Mouse (Mus musculus): ENCODE measurements around the gene Ceacam16. TPM values are rescaled to one million over a fixed set of nuclear protein-coding genes. Genes with fewer than 3 reads are reported as not detected.

Ceacam16 gene
- polyA plus RNA-seq, 1 experiment = 0.37 TPM

DNA sequence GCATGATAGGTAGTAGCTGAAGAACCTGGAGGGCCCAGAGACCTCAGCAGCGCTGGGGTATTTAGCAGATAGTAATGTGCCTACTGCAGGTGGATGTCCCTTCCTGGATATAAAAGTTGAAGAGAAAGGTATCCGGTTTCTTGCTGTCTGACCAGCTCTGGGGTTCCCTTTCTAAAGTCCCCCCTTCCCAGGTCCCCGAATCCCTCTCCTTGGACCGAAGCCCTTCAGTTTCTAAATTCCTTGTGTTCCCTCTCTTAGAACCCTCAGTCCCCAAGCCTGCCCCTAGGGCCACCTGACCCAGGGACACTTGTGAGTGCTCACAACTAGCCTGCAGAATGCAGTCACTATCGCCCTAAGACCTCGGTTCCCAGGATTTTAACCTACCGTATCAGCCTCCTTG is 39.5 kb downstream of the Ceacam16 start:
- Histone ChIP-seq H3K27me3 (ENCODE audit: control insufficient read depth, insufficient read depth, low read length) (no peaks in the 10 kb centered on the region; the same call in 1 of the 2 replicates), H3K4me3 (ENCODE audit: control insufficient read depth, low read depth, low read length) (no peak overlapping the region), H3K27ac (ENCODE audit: control insufficient read depth, insufficient read depth, low read depth, low read length) (no peak overlapping the region), H3K4me1 (ENCODE audit: control insufficient read depth, insufficient read depth, low read length) (peaks cover 29% of the 10 kb centered on the region), H3K36me3 (ENCODE audit: control insufficient read depth, insufficient read depth, low read length) (no peaks in the 10 kb centered on the region)
- TF ChIP-seq POLR2A (IDR thresholded peaks at IDR 0.05; ENCODE audit: control insufficient read depth, low read depth, low read length) (no peak), CTCF (IDR thresholded peaks at IDR 0.05; ENCODE audit: control insufficient read depth, insufficient read depth, insufficient replicate concordance, low read depth, low read length) (no peak)

DNA sequence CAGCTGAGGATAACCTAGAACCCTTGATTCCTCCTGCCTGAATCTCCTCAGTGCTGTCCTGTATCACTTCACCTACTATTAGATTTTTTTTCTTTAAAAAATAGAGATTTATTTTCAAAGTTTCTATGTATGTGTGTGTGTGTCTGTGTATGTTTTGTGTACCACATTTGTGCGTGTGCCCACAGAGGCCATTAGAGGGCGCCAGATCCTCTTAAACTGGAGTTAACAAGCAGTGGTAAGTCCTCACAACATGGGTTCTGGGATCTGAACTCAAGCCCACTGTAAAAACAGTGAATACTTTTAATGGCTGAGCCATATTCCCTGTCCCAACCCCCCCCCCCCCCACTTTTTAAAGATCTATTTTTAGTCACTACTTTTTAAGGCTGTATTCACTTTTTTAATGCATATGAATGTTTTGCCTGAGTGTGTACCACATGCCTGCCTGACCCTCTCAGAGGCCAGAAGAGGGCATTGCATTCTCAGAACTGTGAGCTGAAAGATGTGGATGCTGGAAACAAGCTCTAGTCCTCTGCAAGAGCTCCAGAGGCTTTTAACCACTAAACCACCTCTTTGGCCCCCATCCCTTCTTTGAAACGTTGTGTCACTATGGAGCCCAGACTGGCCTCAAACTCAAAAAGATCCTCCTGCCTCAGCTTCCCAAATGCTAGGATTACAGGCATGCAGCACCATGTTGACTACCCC is 40.6 kb downstream of the Ceacam16 start:
- Histone ChIP-seq H3K27me3 (ENCODE audit: control insufficient read depth, insufficient read depth, low read length) (no peaks in the 10 kb centered on the region; the same call in 1 of the 2 replicates), H3K4me1 (ENCODE audit: control insufficient read depth, insufficient read depth, low read length) (peaks cover 40% of the 10 kb centered on the region), H3K4me3 (ENCODE audit: control insufficient read depth, low read depth, low read length) (no peak overlapping the region), H3K36me3 (ENCODE audit: control insufficient read depth, insufficient read depth, low read length) (no peaks in the 10 kb centered on the region), H3K27ac (ENCODE audit: control insufficient read depth, insufficient read depth, low read depth, low read length) (no peak overlapping the region)
- TF ChIP-seq CTCF (IDR thresholded peaks at IDR 0.05; ENCODE audit: control insufficient read depth, insufficient read depth, insufficient replicate concordance, low read depth, low read length) (no peak), POLR2A (IDR thresholded peaks at IDR 0.05; ENCODE audit: control insufficient read depth, low read depth, low read length) (no peak)

DNA sequence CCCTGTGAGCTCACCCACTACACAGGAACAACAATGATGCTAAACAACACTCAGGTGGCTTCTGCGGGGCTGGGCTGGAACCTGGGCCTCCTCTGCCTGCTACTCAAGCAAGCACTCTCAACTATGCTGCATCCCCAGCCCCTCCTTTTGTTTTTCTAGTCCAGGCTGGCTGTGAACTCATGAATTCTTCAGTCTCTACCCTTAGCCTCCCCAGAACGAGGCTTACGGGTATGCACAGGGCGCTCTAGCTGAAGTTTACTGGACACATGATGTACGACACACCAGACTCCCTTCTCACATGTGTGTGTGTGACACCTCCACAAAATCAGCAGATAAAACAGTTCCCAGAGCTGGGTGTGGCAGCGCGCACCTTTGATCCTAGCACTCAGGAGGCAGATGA is 42.2 kb downstream of the Ceacam16 start:
- TF ChIP-seq POLR2A (IDR thresholded peaks at IDR 0.05; ENCODE audit: control insufficient read depth, low read depth, low read length) = no peak
- no peak for TF ChIP-seq CTCF (IDR thresholded peaks at IDR 0.05; ENCODE audit: control insufficient read depth, insufficient read depth, insufficient replicate concordance, low read depth, low read length)
- Histone ChIP-seq H3K27ac (ENCODE audit: control insufficient read depth, insufficient read depth, low read depth, low read length) (0 out of 2 replicates have a peak overlapping the region, but pooled peaks have one; percentile 10), H3K4me3 (ENCODE audit: control insufficient read depth, low read depth, low read length) (no peak overlapping the region), H3K27me3 (ENCODE audit: control insufficient read depth, insufficient read depth, low read length) (no peaks in the 10 kb centered on the region), H3K36me3 (ENCODE audit: control insufficient read depth, insufficient read depth, low read length) (no peaks in the 10 kb centered on the region), H3K4me1 (ENCODE audit: control insufficient read depth, insufficient read depth, low read length) (peaks cover 37% of the 10 kb centered on the region)

DNA sequence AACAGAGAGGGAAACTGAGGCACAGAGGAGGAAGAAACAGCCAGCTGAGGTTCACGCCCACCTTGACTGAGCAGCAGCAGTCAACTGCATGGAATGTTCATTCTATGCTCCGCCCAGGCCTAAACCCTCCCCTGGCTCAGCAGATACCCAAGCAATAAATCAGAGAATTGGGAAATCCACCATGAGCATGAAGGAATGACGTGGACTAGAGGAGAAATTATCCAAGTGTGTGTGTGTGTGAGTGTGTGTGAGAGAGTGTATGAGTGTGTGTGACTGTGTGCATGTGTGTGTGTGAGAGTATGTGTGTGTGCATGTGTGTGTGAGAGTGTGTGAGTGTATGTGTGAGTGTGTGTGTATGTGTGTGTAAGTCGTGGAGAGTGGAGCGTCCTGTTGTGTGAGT is 42.7 kb downstream of the Ceacam16 start:
- Histone ChIP-seq H3K27ac (ENCODE audit: control insufficient read depth, insufficient read depth, low read depth, low read length) (0 out of 2 replicates have a peak overlapping the region, but pooled peaks have one; percentile 10), H3K4me3 (ENCODE audit: control insufficient read depth, low read depth, low read length) (no peak overlapping the region), H3K36me3 (ENCODE audit: control insufficient read depth, insufficient read depth, low read length) (no peaks in the 10 kb centered on the region), H3K27me3 (ENCODE audit: control insufficient read depth, insufficient read depth, low read length) (no peaks in the 10 kb centered on the region), H3K4me1 (ENCODE audit: control insufficient read depth, insufficient read depth, low read length) (peaks cover 33% of the 10 kb centered on the region)
- TF ChIP-seq CTCF (IDR thresholded peaks at IDR 0.05; ENCODE audit: control insufficient read depth, insufficient read depth, insufficient replicate concordance, low read depth, low read length) (no peak), POLR2A (IDR thresholded peaks at IDR 0.05; ENCODE audit: control insufficient read depth, low read depth, low read length) (no peak)

DNA sequence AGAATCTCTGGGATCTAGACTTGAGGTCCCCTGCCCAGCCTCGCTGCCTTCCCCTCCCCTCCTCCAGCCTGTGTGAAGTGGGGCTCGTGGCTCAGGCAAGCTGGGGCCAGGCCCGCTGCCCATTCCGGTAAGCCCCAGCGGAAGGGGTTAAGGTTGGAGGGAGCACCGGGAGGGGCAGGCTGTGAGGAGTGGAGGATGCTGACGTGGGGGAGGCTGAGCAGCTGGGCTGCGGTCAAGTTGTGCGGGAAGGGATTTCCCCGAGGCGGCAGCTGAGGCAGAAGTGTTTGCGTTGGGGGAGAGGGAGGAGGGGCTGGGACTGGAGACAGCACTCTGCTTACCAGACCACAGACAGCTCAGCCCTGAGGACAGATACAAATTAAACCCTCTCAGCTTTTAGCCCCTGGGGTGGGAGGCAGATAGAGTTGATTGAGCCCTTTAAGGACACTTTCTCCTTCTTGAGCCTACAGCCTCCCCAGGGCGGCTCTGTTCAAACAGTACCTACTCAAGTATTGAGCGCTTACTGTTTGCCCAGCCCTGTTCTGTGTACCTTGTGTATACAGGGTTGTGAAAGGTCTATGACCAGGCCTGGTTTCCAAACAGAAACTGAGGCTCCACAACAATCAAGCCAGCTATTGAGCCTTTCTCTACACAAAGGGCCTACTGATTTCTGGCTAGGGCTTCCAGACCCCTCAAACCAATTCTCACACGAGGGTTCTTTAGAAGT is 43.6 kb downstream of the Ceacam16 start:
- no peak for TF ChIP-seq POLR2A (IDR thresholded peaks at IDR 0.05; ENCODE audit: control insufficient read depth, low read depth, low read length)
- TF ChIP-seq CTCF (IDR thresholded peaks at IDR 0.05; ENCODE audit: control insufficient read depth, insufficient read depth, insufficient replicate concordance, low read depth, low read length) = no peak
- H3K27me3 ChIP-seq (ENCODE audit: control insufficient read depth, insufficient read depth, low read length) = no peaks in the 10 kb centered on the region
- peak overlapping the region; percentile 66 for H3K4me3 ChIP-seq (ENCODE audit: control insufficient read depth, low read depth, low read length)
- no peaks in the 10 kb centered on the region for H3K36me3 ChIP-seq (ENCODE audit: control insufficient read depth, insufficient read depth, low read length)
- peaks cover 35% of the 10 kb centered on the region for H3K4me1 ChIP-seq (ENCODE audit: control insufficient read depth, insufficient read depth, low read length)
- H3K27ac ChIP-seq (ENCODE audit: control insufficient read depth, insufficient read depth, low read depth, low read length) = peak overlapping the region; percentile 71

DNA sequence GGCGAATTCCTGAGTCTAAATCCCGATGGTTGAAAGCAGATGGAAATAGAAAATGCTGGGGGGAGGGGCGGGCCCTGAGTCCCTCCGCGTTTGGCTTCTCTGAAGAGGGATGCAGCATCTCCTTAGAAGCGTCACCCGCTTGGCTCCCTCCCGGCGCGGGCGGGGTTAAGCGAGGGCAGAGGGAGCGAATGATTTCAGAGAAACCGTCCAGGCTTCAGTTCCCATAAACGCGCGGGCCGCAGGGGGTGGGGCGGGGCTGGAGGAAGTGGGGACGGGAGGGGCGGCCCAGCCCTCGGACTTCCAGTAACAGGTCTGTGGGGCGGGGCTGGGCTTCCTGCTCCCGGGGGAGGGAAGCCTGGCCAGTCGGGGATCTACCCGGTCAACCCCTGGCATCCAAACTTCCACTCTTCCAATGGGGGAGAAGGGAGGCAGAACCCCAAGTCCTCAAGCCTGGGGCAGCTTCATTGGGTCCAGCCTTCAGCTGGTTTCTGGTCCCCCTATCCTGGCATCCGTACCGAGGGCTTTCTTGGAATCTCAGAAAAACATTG is 44.8 kb downstream of the Ceacam16 start:
- Histone ChIP-seq H3K4me3 (ENCODE audit: control insufficient read depth, low read depth, low read length) (peak overlapping the region; percentile 66), H3K27ac (ENCODE audit: control insufficient read depth, insufficient read depth, low read depth, low read length) (peak overlapping the region; percentile 71), H3K36me3 (ENCODE audit: control insufficient read depth, insufficient read depth, low read length) (no peaks in the 10 kb centered on the region), H3K4me1 (ENCODE audit: control insufficient read depth, insufficient read depth, low read length) (peaks cover 38% of the 10 kb centered on the region), H3K27me3 (ENCODE audit: control insufficient read depth, insufficient read depth, low read length) (no peaks in the 10 kb centered on the region)
- no peak for TF ChIP-seq POLR2A (IDR thresholded peaks at IDR 0.05; ENCODE audit: control insufficient read depth, low read depth, low read length)
